Mouse (Mus musculus) intestine, postnatal 0 days (tissue): Measurements from ENCODE around the gene Sez6l. TPM values are rescaled to one million over a fixed set of nuclear protein-coding genes. Genes with fewer than 3 reads are reported as not detected.

Source experiments
- ATAC-seq: fragments of 200-750 bp; cut with Nextera tagmentation; 2 replicates; pipeline ENCODE4 v1.8.0; 2017; ENCODE audit warnings: mild to moderate bottlenecking, moderate TSS enrichment, moderate library complexity
- H3K27ac ChIP-seq: fragments of 300-500 bp; sonication (generic); 2 replicates; pipeline ENCODE4 v1.5.1; 2014; ENCODE audit warnings: mild to moderate bottlenecking, low read depth, low read length, moderate library complexity
- H3K27me3 ChIP-seq: fragments of 300-500 bp; sonication (generic); replicated peaks from 2 replicates; pipeline ENCODE4 v1.6.1; 2014; ENCODE audit warnings: low read length, mixed read lengths; ENCODE audit not compliant: control insufficient read depth, insufficient read depth
- H3K36me3 ChIP-seq: fragments of 300-500 bp; sonication (generic); 2 replicates; pipeline ENCODE4 v1.6.1; 2014; ENCODE audit warnings: mild to moderate bottlenecking, moderate library complexity; ENCODE audit not compliant: control insufficient read depth, insufficient read depth
- H3K4me1 ChIP-seq: fragments of 300-500 bp; sonication (generic); replicated peaks from 2 replicates; pipeline ENCODE4 v1.6.1; 2014; ENCODE audit warnings: antibody characterized with exemption, low read length, mixed read lengths; ENCODE audit not compliant: control insufficient read depth, insufficient read depth
- H3K4me2 ChIP-seq: fragments of 300-500 bp; sonication (generic); replicated peaks from 2 replicates; pipeline ENCODE4 v1.6.1; 2014; ENCODE audit warnings: low read depth, mild to moderate bottlenecking, moderate library complexity
- H3K4me3 ChIP-seq: fragments of 300-500 bp; sonication (generic); 2 replicates; pipeline ENCODE4 v1.5.1; 2014; ENCODE audit warnings: low read depth, low read length
- H3K9ac ChIP-seq: fragments of 300-500 bp; sonication (generic); 2 replicates; pipeline ENCODE4 v1.6.1; 2014; ENCODE audit warnings: mild to moderate bottlenecking, low read depth, low read length
- H3K9me3 ChIP-seq: fragments of 300-500 bp; sonication (generic); 2 replicates; pipeline ENCODE4 v1.6.1; 2016; ENCODE audit warnings: mixed run types; ENCODE audit not compliant: control insufficient read depth
- CTCF ChIP-seq: sonication (generic); IDR thresholded peaks from 2 replicates; pipeline ENCODE4 v1.5.1; 2016; ENCODE audit warnings: low read depth, mild to moderate bottlenecking, control low read depth, antibody characterized with exemption, moderate library complexity
- WGBS: fragments of 180-500 bp; shearing (Covaris S2); extraction: QIAGEN DNeasy Blood & Tissue Kit; methylation state at CpG from one replicate; pipeline ENCODE4 v1.1.7; 2014; 5-methylcytosine and 5-hydroxymethylcytosine counted together
- polyA plus RNA-seq: library from polyadenylated mRNA; unstranded; fragments of >200 nt; fragmentation: Nextera tagmentation; extraction: Ambion mirVana; gene quantifications from 2 replicates; pipeline ENCODE4 v1.2.1, GENCODE M21; 2015

Gene Sez6l
- polyA plus RNA-seq, 1 experiment from 2014 or later, result 0.63 TPM

GRCm38 (mm10) chr5:112486415-112486814, 90.6 kb downstream of the Sez6l start:
- Histone ChIP-seq H3K9me3 (no peaks in the 10 kb centered on the region), H3K9ac (no peak overlapping the region), H3K4me1 (no peaks in the 10 kb centered on the region), H3K4me2 (no peak overlapping the region), H3K36me3 (no peaks in the 10 kb centered on the region), H3K27ac (no peak overlapping the region), H3K4me3 (no peak overlapping the region), H3K27me3 (no peaks in the 10 kb centered on the region)
- no peak for TF ChIP-seq CTCF
- no peak for ATAC-seq
- 57% methylated on average over 5 of the region's 5 CpGs for WGBS

GRCm38 (mm10) chr5:112484924-112485715, 91.9 kb downstream of the Sez6l start:
- no peak overlapping the region for H3K4me2 ChIP-seq
- TF ChIP-seq CTCF, result no peak
- no peak overlapping the region for H3K27ac ChIP-seq
- no peaks in the 10 kb centered on the region for H3K4me1 ChIP-seq
- H3K27me3 ChIP-seq, result no peaks in the 10 kb centered on the region
- H3K4me3 ChIP-seq, result no peak overlapping the region
- H3K36me3 ChIP-seq, result no peaks in the 10 kb centered on the region
- no peak overlapping the region for H3K9ac ChIP-seq
- H3K9me3 ChIP-seq, result no peaks in the 10 kb centered on the region
- WGBS, result 28% methylated on average over 13 of the region's 13 CpGs
- no peak for ATAC-seq

GRCm38 (mm10) chr5:112483030-112483429, 94.0 kb downstream of the Sez6l start:
- H3K4me2 ChIP-seq, result no peak overlapping the region
- no peaks in the 10 kb centered on the region for H3K36me3 ChIP-seq
- ATAC-seq, result no peak
- WGBS, result 77% methylated on average over 8 of the region's 8 CpGs
- no peak overlapping the region for H3K9ac ChIP-seq
- H3K4me3 ChIP-seq, result no peak overlapping the region
- no peak for TF ChIP-seq CTCF
- no peaks in the 10 kb centered on the region for H3K9me3 ChIP-seq
- no peak overlapping the region for H3K27ac ChIP-seq
- no peaks in the 10 kb centered on the region for H3K4me1 ChIP-seq
- no peaks in the 10 kb centered on the region for H3K27me3 ChIP-seq

GRCm38 (mm10) chr5:112482551-112482950, 94.4 kb downstream of the Sez6l start:
- Histone ChIP-seq H3K9ac (no peak overlapping the region), H3K4me2 (no peak overlapping the region), H3K4me3 (no peak overlapping the region), H3K9me3 (no peaks in the 10 kb centered on the region), H3K4me1 (no peaks in the 10 kb centered on the region), H3K27ac (no peak overlapping the region), H3K27me3 (no peaks in the 10 kb centered on the region), H3K36me3 (no peaks in the 10 kb centered on the region)
- no peak for ATAC-seq
- no peak for TF ChIP-seq CTCF
- WGBS, result 64% methylated on average over 13 of the region's 13 CpGs

- no peak overlapping the region for H3K27ac ChIP-seq
- no peak overlapping the region for H3K4me2 ChIP-seq
- H3K9me3 ChIP-seq, result no peaks in the 10 kb centered on the region
- 51% methylated on average over 19 of the region's 19 CpGs for whole genome bisulfite sequencing
- H3K4me3 ChIP-seq, result no peak overlapping the region
- H3K9ac ChIP-seq, result no peak overlapping the region
- ATAC-seq, result no peak
- no peaks in the 10 kb centered on the region for H3K36me3 ChIP-seq
- H3K27me3 ChIP-seq, result no peaks in the 10 kb centered on the region
- H3K4me1 ChIP-seq, result no peaks in the 10 kb centered on the region
- TF ChIP-seq CTCF, result no peak
Observed at GRCm38 (mm10) chr5:112481946-112482410, 95.0 kb downstream of the Sez6l start.

GRCm38 (mm10) chr5:112473453-112473852, 103.5 kb downstream of the Sez6l start:
- no peak for TF ChIP-seq CTCF
- Histone ChIP-seq H3K27me3 (no peaks in the 10 kb centered on the region), H3K9me3 (0 out of 2 replicates have a peak, but pooled peaks cover 2% of the 10 kb centered on the region), H3K9ac (no peak overlapping the region), H3K4me2 (no peak overlapping the region), H3K27ac (no peak overlapping the region), H3K36me3 (no peaks in the 10 kb centered on the region), H3K4me3 (no peak overlapping the region), H3K4me1 (no peaks in the 10 kb centered on the region)
- WGBS, result 13% methylated on average over 6 of the region's 6 CpGs
- ATAC-seq, result no peak
